Mouse (Mus musculus): ENCODE results near the gene Olfr1271. TPM values are rescaled to one million over a fixed set of nuclear protein-coding genes. Genes with fewer than 3 reads are reported as not detected.

Gene Olfr1271
- polyA plus RNA-seq (2014; fragmentation: Illumina TruSeq; extraction: RNeasy Lipid Tissue Mini Kit (QIAGEN cat#74804); ENCODE audit: low replicate concordance) = not detected

DNA sequence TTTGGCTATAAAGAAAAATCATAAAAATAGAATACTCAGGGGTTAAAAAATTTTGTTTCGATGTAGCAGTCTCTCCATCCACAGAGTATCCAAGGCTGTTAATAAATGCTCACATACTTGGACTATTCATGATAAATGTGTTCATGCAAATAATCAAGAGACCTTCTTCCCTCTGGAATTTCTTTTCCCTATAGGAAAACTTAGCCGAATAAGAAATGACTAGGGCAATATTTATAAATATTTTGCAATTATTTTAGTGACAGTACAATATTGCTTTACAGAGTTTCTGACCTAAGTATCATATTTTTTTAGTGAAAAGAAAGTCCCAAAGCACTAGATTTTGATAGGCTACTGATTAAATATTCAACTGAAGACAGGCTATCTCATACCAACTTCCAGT, at the start of gene Olfr1271:
Olfr1271 (minus strand) TSS at position 101 of the 400 bp plus-strand sequence.

DNA sequence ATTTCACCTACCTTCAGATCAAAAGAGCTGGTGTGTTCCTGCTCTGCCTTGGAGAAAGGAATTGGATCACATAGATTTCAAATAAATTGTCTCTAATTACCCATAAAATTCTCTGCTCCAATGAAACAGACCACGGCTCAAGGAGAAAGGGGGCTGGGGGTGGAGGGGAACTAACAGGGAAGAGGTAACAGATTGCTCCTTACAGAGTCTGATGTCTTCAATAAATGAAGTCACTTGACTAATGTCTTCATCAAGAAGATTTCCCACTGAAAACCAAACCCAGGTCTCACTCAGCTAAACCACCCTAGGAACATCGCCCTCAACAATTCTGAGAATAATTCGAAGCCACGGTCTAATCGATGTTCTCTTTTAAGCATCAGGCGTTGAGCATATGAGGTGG, 21.9 kb upstream of the Olfr1271 start, which contains the start of gene Olfr1272:
Olfr1272 (minus strand) TSS at position 101 of the 400 bp plus-strand sequence.

GRCm38 (mm10) chr2:90257492-90257891, 13.3 kb downstream of the Olfr1271 start, which contains the start of gene Olfr142:
Gene Olfr142, minus strand, starts transcription at chr2:90257592.

GRCm38 (mm10) chr2:90224393-90224792, 46.4 kb downstream of the Olfr1271 start, which contains the start of gene Olfr1506:
Gene Olfr1506, minus strand, starts transcription at chr2:90224493.

Other genes with a start within 250 kb of the Olfr1271 start
- gene Olfr1264, start 245.5 kb downstream of the Olfr1271 start, polyA plus RNA-seq (2014; fragmentation: Illumina TruSeq; extraction: RNeasy Lipid Tissue Mini Kit (QIAGEN cat#74804); ENCODE audit: low replicate concordance) = not detected
- gene Olfr1265, start 235.7 kb downstream of the Olfr1271 start, polyA plus RNA-seq (2014; fragmentation: Illumina TruSeq; extraction: RNeasy Lipid Tissue Mini Kit (QIAGEN cat#74804); ENCODE audit: low replicate concordance) = not detected
- gene Olfr140, start 207.4 kb downstream of the Olfr1271 start, polyA plus RNA-seq (2014; fragmentation: Illumina TruSeq; extraction: RNeasy Lipid Tissue Mini Kit (QIAGEN cat#74804); ENCODE audit: low replicate concordance) = not detected
- not detected for gene Olfr1269, start 149.6 kb downstream of the Olfr1271 start, polyA plus RNA-seq (2014; fragmentation: Illumina TruSeq; extraction: RNeasy Lipid Tissue Mini Kit (QIAGEN cat#74804); ENCODE audit: low replicate concordance)
- not detected for gene Olfr32, start 128.7 kb downstream of the Olfr1271 start, polyA plus RNA-seq (2014; fragmentation: Illumina TruSeq; extraction: RNeasy Lipid Tissue Mini Kit (QIAGEN cat#74804); ENCODE audit: low replicate concordance)
- not detected for gene Olfr1270, start 117.9 kb downstream of the Olfr1271 start, polyA plus RNA-seq (2014; fragmentation: Illumina TruSeq; extraction: RNeasy Lipid Tissue Mini Kit (QIAGEN cat#74804); ENCODE audit: low replicate concordance)
- not detected for gene Olfr1506, start 46.5 kb downstream of the Olfr1271 start, polyA plus RNA-seq (2014; fragmentation: Illumina TruSeq; extraction: RNeasy Lipid Tissue Mini Kit (QIAGEN cat#74804); ENCODE audit: low replicate concordance)
- gene Olfr142, start 13.4 kb downstream of the Olfr1271 start, polyA plus RNA-seq (2014; fragmentation: Illumina TruSeq; extraction: RNeasy Lipid Tissue Mini Kit (QIAGEN cat#74804); ENCODE audit: low replicate concordance) = not detected
- gene Olfr1272, start 21.8 kb upstream of the Olfr1271 start, polyA plus RNA-seq (2014; fragmentation: Illumina TruSeq; extraction: RNeasy Lipid Tissue Mini Kit (QIAGEN cat#74804); ENCODE audit: low replicate concordance) = not detected
- gene Gm13769, start 51.2 kb upstream of the Olfr1271 start, polyA plus RNA-seq (2014; fragmentation: Illumina TruSeq; extraction: RNeasy Lipid Tissue Mini Kit (QIAGEN cat#74804); ENCODE audit: low replicate concordance) = not detected
- gene Olfr1274-ps, start 127.7 kb upstream of the Olfr1271 start, polyA plus RNA-seq (2014; fragmentation: Illumina TruSeq; extraction: RNeasy Lipid Tissue Mini Kit (QIAGEN cat#74804); ENCODE audit: low replicate concordance) = not detected

All from small intestine, adult 10 weeks (tissue).